Mouse (Mus musculus) brain, adult 2 months (tissue): ENCODE results near the gene Zfp566.
"Not testable (repeated sequence)": the region's sequence is repeated elsewhere in the genome, so short reads cannot be mapped to it uniquely, and the experiment has no call there.

Experiments used
- DNase-seq: peaks from one replicate; pipeline ENCODE4 v3.0.0; 2011; ENCODE audit warnings: low read depth, low spot score

The Zfp566 gene

DNA sequence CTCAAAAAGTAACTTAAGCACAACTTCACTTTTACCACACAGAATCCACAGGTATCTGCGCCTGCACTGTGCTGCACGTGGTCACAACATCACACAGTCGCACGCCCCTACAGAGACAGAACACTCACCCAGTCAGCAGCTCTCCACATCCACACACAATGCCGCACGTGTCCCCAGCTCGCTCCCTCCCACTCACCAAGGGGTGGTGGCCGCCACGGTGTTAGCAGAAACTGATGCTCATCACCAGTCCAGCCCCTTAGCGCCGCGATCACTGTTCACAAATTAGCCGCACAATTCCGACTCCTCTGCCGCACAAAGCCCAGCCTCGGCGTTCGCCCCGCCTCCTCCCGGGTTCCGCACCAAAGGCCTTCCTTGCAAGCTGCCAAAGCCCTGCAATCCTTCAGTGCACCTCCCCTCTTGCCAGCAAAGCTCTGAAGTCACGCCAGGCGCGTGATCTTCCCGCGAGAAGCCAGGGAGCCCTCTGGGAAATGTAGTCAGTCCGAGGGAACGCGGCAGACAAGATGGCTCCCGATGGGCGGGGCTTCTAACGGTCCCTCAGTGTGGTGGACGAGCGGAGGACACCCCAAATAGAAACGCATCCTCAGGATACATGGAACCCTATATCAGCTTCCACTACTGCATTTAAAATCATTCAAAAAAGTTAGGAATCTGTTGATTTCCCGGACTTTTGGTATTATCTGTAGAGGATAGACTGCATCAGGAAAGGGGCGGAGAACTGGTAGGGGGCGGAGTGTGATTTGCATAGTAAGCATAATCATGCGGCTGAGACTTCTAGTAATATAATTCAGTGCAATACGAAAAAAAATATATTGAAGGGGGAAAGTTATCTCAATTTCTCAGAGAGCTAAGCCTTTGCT is at the start of gene Zfp566, which contains the start of gene Gm26920:
TSS of gene Zfp566 (minus strand) at position 436 of the 878 bp plus-strand sequence.
TSS of gene Gm26920 (minus strand) at position 319 of the 878 bp plus-strand sequence.
- DNase-seq: peak; percentile 100

DNA sequence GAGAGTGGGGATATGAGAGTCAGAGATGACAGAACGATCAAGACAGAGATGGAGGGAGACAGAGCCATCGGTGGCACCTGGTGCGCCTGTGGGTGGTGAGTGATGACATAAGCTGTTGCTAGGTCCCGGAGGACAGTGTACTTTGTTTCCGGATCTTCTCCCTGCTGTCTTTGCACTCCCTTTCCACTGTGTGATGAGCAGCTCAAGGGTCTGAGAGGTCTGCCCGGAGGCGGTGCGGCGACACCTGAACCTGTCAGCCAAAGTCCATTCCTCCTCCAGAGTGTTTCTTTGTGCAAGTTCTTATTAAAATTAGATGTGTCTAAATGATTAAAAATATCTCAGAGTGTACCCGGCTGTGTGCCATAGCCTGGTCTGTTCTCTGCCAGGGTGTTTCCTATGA is 46.5 kb upstream of the Zfp566 start:
- DNase-seq: peak; percentile 30

DNA sequence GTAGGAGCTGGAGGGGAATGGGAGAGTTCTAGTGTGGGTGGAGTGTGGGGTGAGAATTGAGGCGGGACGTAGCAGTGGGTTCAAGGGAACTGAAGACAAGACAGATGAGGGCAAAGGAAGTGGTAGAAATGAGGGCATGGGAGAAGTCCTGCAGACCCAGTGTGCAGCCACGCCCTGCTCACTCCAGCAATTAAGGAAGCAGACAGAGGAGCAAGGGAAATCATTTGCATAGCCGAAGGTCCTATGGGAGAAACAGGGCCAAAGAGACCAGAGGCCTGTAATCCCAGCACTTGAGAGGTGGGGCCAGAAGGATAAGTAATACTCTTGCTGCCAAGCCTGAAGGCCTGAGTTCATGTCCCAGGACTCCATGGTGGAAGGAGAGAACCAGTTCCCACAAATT is 42.1 kb upstream of the Zfp566 start:
- DNase-seq: no peak

- no peak for DNase-seq
These were observed 39.6 kb upstream of the Zfp566 start for GRCm38 (mm10) chr7:30129900-30130299.

DNA sequence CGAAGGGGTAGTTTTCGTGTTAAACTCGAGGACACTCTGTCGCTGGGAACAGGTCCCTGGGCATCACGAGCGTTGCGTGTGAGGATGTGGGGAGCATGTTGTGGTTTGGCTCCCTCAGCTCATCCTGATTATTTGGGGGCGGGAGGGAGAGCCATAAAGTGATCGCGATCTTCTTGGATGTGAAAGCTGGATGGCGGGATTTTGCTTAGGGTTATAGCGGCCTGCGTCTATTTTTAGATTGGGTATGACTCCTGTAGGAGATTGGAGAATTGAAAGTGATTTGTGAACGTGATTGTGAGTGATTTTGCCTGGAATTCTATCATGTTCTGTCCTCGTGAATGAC is 31.8 kb upstream of the Zfp566 start:
- peak; percentile 47 for DNase-seq

GRCm38 (mm10) chr7:30121308-30122187 is 31.2 kb upstream of the Zfp566 start, which contains the start of gene Zfp382:
Zfp382 (plus strand) TSS chr7:30121942.
- DNase-seq: peak; percentile 96

- not testable (repeated sequence) for DNase-seq
These were observed 27.6 kb upstream of the Zfp566 start for GRCm38 (mm10) chr7:30117935-30118334.

- no peak for DNase-seq
These were observed 25.7 kb upstream of the Zfp566 start for GRCm38 (mm10) chr7:30116076-30116475.

DNA sequence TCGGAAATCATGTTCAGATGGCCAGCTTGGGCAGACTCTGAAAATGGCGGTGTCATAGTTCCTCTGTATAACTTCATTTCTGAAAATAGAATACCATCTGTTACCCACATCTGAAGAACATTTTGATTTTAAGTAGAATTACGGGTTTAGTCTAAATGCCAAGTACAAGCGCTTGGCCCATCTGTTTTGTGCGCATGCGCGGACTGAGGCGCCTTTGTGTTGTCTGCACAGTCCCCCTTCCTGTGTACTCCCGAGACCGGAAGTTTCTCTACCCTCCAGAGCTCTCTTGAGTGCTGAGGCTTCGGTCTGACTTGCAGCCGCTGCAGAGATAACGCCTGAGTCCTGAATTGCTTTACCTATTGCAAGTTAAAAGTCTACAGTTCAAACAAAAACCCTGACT is 9.0 kb upstream of the Zfp566 start:
- peak; percentile 91 for DNase-seq

- DNase-seq: no peak
These were observed 5.3 kb upstream of the Zfp566 start for GRCm38 (mm10) chr7:30095551-30096125.

DNA sequence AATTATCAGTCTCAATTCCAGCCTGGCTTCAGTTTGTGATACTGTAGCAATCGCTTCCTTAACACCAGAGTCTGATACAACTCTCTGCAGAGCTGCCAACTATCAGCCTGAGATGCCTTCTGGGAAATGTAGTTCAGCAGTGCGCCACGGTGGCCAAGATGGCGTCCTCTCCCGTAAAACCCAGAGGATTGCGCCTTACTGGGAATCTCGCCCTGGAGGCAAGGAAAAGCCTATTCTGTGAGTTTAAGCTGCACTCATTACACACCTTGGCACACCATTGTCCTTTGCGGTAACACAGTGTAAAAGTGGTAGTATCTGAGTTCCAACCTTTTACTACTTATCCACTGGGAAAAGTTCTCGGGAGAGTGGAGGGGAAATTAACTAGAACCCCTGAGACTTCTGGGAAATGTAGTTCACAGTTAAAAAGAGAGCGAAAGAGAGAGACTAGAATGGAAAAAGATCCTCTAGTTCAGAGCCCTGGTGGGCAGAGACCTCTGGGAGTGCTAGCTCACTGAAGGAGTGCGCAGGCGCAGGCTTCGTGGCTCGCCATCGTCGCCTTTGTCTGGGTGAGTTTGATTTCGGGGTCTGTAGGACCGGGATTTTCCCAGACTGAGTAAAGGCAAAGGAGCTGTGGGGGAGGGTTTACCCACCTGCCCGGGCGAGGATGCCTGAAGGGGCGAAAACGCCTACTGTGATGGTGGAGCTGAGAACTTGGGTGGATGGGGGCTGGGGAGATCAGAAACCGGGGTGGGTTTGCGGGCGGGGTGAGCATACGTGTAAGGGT is 4.5 kb upstream of the Zfp566 start, which contains the start of gene Zfp260:
TSS of gene Zfp260 (plus strand) at position 132 of the 784 bp plus-strand sequence.
- peak; percentile 98 for DNase-seq

- no peak for DNase-seq
These were observed 3.6 kb upstream of the Zfp566 start for GRCm38 (mm10) chr7:30093918-30094415.

DNA sequence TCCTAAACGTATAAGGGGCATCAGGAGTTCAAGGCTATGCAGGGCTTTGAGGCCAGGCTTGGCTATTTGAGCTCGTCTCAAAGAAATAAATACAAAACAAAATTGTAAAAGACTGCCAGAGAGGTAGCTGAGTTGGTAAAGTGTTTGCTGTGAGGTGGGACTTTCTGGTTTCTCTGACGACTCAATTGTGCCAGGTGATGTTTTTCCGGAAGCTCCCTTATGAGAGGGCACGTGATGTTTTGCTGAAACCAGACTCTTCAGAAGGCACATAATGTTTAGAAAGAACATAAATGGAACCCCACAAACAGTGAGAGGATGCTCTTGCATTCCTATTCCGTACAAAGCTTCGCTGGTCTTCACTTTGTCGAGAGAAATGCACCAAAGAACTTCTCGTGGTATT is 2.3 kb upstream of the Zfp566 start:
- no peak for DNase-seq

DNA sequence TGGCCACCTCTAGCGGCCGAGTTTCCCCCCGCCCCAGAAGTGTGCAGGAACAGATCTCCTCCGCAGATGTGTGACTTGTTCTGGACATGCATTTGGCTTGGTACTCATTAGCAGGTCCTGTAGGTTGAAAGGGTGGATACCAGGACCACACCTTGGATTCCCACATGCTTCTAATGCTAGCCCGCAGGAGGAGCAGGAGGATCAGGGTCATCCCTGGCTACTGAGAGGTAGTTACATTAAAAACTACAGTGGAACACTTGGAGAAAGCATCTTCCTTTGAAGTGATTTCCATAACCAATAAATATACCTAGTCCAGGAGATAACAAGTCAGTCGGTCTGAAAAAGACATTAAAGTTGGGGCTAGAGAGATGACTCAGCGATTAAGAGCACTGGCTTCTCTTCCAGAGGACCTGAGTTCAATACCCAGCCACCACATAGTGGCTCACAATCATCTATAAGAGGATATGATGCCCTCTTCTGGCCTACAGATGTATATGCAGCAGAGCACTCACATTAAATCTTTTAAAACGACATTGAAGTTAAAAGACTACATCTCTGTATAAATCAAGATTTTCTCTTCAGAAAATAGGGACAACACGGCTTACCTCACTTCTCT is 751 bp upstream of the Zfp566 start:
- DNase-seq: peak; percentile 74

- no peak for DNase-seq
These were observed 922 bp downstream of the Zfp566 start for GRCm38 (mm10) chr7:30089405-30089804.

DNA sequence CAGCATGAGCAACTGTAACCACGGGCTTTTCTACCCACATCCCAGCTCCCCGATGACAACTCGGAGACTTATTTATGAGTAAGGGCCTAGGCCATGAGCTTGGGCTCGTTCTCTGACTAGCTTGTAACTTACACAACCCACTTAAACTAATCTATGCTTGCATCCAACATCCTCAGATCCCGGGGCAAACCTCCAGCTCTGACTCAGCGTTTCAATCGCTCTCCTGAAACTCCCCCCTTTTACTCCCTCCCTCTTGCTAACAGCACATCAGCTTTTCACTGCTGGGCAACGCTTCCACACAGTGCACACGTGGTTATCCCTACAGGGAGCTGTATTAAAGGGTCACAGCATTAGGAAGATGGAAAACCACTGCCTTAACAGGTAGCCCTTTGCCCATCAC is 3.8 kb downstream of the Zfp566 start:
- peak; percentile 87 for DNase-seq

- DNase-seq: peak; percentile 95
These were observed 17.9 kb downstream of the Zfp566 start, which contains the start of gene Zfp82 for GRCm38 (mm10) chr7:30072146-30073028. Zfp82 (minus strand) TSS chr7:30072900.

DNA sequence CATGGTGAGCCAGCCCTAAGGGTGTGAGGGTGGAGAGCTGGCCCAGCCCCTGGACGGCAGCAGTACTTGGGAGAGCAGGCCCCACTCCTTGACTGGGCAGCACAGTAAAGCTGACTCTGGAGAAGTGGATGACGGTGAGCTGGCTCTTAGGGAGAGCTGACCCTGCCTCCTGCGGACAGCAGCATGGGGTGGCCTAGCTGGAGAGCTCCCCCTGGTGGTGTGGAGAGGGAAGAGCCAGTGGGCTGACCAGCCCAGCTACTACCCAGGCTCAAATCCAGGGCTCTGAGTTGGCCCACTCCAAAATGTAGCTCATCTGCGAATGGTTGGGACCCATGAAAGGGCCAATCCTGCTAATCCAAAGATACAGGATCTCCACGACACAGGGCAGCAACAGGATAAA is 25.7 kb downstream of the Zfp566 start:
- DNase-seq: no peak

GRCm38 (mm10) chr7:30062478-30062877 is 27.8 kb downstream of the Zfp566 start:
- peak; percentile 20 for DNase-seq
